Mouse (Mus musculus) C2C12 (cell line): ENCODE data around the gene Cd55.

Source experiments
- CTCF ChIP-seq: IDR thresholded peaks from one replicate; pipeline ENCODE4 v1.5.1; 2011; ENCODE audit not compliant: control insufficient read depth, insufficient read depth, insufficient read length
- MAX ChIP-seq: IDR thresholded peaks from one replicate; pipeline ENCODE4 v1.6.1; 2011; ENCODE audit warnings: mild to moderate bottlenecking, control low read depth
- MYOD1 ChIP-seq: IDR thresholded peaks from one replicate; pipeline ENCODE4 v1.6.1; 2011; ENCODE audit warnings: low read depth; ENCODE audit not compliant: control insufficient read depth, insufficient read length
- MYOG ChIP-seq: IDR thresholded peaks from one replicate; pipeline ENCODE4 v1.6.1; 2011; ENCODE audit not compliant: control insufficient read depth, insufficient read length; ENCODE audit errors: extremely low read depth
- USF1 ChIP-seq: IDR thresholded peaks from one replicate; pipeline ENCODE4 v1.6.1; 2011; ENCODE audit warnings: low read depth, mild to moderate bottlenecking, control low read depth, moderate library complexity

- no peak for TF ChIP-seq MAX
- no peak for TF ChIP-seq CTCF
- no peak for TF ChIP-seq MYOG
- no peak for TF ChIP-seq USF1
- TF ChIP-seq MYOD1 = no peak
Observed at GRCm38 (mm10) chr1:130467453-130467852, 4.9 kb upstream of the Cd55 start.
